Mouse (Mus musculus): ENCODE results near the gene Nckap5. TPM values are rescaled to one million over a fixed set of nuclear protein-coding genes. Genes with fewer than 3 reads are reported as not detected.

Gene Nckap5
- polyA plus RNA-seq, 1 experiment: 0.11 TPM

DNA sequence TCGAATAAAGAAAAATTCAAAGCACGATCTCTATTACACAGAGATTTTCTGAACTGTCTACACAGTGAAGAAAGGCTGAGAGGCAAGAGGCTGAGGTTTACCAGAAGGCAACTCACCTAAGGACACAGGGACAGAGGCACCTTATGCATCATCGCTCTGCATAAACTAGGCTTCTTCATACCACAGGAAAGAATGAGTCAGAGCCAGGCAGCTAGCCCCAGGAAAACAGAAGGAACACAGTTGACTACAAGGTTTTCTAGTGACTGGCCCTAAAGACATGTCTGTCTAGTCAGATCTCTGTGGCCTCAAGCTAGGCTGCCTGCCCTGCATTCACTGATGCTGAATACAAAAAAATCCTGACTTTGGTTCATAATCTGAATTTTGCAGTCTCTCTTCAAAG lies 160.1 kb downstream of the Nckap5 start:
- no peak overlapping the region for H3K4me3 ChIP-seq
- no peaks in the 10 kb centered on the region for H3K79me2 ChIP-seq (ENCODE audit: control insufficient read depth, insufficient read depth)
- no peak overlapping the region for H3K4me2 ChIP-seq (ENCODE audit: low read depth)
- TF ChIP-seq POLR2AphosphoS2 (IDR thresholded peaks at IDR 0.05; ENCODE audit: insufficient read length, low read depth) (no peak), REST (IDR thresholded peaks at IDR 0.05; ENCODE audit: insufficient read depth, insufficient read length) (no peak), MYOD1 (IDR thresholded peaks at IDR 0.05; ENCODE audit: control insufficient read depth in 1 of 3, insufficient read length in 2 of 3, low read depth in 2 of 3) (no peak), MYOG (IDR thresholded peaks at IDR 0.05; ENCODE audit: control insufficient read depth in 1 of 3, insufficient read depth in 1 of 3, insufficient read length in 2 of 3, low read depth in 2 of 3) (no peak), USF1 (IDR thresholded peaks at IDR 0.05; ENCODE audit: low read depth) (no peak), POLR2A (IDR thresholded peaks at IDR 0.05; ENCODE audit: insufficient read length, low read depth) (no peak), MAX (IDR thresholded peaks at IDR 0.05; ENCODE audit: low read depth) (no peak), CEBPB (IDR thresholded peaks at IDR 0.05; ENCODE audit: insufficient read depth, poor library complexity, severe bottlenecking) (no peak), TCF12 (IDR thresholded peaks at IDR 0.05; ENCODE audit: insufficient read depth, poor library complexity, severe bottlenecking) (no peak), TCF3 (IDR thresholded peaks at IDR 0.05; ENCODE audit: insufficient read length, low read depth) (no peak)
- H3K36me3 ChIP-seq (ENCODE audit: control insufficient read depth, insufficient read depth): no peaks in the 10 kb centered on the region
- H3ac ChIP-seq (ENCODE audit: control insufficient read depth, insufficient read length): no peak overlapping the region
- H3K27me3 ChIP-seq (ENCODE audit: control insufficient read depth, insufficient read depth, insufficient read length): no peaks in the 10 kb centered on the region

DNA sequence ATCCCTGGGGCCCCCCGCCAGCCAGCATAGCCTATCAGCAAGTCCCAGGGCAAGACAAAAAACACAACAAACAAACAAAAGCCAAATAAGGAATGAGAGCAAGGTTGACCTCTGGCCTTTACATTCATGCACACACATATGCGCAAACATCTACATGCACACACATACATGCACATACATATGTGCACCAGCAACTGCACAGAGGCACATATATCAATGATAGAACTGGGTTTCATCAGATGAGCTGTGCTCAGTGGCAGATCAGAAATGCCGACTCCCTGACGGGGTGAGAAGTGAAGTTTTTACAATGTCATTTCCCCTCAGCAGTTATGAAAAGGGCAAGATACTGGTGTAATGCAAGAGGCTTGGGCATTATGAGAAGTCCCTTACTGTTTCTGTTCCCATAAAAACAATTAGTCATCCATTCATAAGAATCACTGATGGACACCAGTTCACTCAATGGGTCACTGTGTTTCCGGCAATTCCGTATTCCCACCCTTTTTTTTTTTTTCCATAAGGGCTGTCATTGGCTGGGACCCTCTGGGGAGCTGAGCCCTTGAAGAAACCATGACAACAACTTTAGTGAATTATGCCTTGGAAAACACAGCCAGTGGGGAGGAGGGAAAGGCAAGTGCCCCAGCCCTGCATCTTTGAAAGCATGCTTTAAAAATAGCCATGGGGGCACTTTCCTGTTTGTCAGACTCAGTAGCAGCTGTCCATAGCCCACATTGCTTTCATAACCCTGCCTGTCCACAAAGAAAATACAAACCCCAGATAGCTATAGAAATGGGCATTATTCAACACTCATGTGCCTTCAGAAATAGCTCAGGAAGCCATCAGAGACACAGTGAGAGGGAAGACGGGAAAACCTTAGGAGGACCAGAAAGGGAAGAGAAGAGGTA lies 170.2 kb downstream of the Nckap5 start:
- no peaks in the 10 kb centered on the region for H3K79me2 ChIP-seq (ENCODE audit: control insufficient read depth, insufficient read depth)
- no peak overlapping the region for H3K4me3 ChIP-seq
- H3K4me2 ChIP-seq (ENCODE audit: low read depth): peak overlapping the region; percentile 51
- H3ac ChIP-seq (ENCODE audit: control insufficient read depth, insufficient read length): no peak overlapping the region
- TF ChIP-seq MYOD1 (IDR thresholded peaks at IDR 0.05; ENCODE audit: control insufficient read depth in 1 of 3, insufficient read length in 2 of 3, low read depth in 2 of 3): peak; percentile 60 to 75 (median 74)
- peak in 2 of 3 experiments; percentile 47 to 80 for TF ChIP-seq MYOG (IDR thresholded peaks at IDR 0.05; ENCODE audit: control insufficient read depth in 1 of 3, insufficient read depth in 1 of 3, insufficient read length in 2 of 3, low read depth in 2 of 3)
- no peak for TF ChIP-seq CEBPB (IDR thresholded peaks at IDR 0.05; ENCODE audit: insufficient read depth, poor library complexity, severe bottlenecking)
- H3K36me3 ChIP-seq (ENCODE audit: control insufficient read depth, insufficient read depth): no peaks in the 10 kb centered on the region
- H3K27me3 ChIP-seq (ENCODE audit: control insufficient read depth, insufficient read depth, insufficient read length): no peaks in the 10 kb centered on the region

DNA sequence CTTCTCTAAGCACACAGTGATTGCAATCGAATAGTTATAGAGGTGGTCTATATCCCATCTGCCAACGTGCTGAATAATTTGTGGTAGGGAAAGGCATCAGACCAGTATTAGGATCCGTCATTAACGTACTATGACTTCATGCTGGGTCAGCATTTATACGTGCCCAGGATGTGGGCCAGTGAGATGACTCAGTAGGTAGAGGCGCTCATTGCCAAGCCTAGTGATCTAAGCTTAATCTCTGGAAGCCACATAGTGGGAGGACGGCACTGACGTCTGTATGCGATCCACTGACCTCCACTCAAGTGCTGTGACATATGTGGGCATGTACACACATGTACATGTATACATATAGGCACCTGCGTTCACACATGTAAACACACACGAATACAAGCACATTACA lies 171.9 kb downstream of the Nckap5 start:
- no peaks in the 10 kb centered on the region for H3K79me2 ChIP-seq (ENCODE audit: control insufficient read depth, insufficient read depth)
- H3K27me3 ChIP-seq (ENCODE audit: control insufficient read depth, insufficient read depth, insufficient read length): no peaks in the 10 kb centered on the region
- no peak overlapping the region for H3K4me3 ChIP-seq
- TF ChIP-seq MYOG (IDR thresholded peaks at IDR 0.05; ENCODE audit: control insufficient read depth in 1 of 3, insufficient read depth in 1 of 3, insufficient read length in 2 of 3, low read depth in 2 of 3) (no peak), POLR2A (IDR thresholded peaks at IDR 0.05; ENCODE audit: insufficient read length, low read depth) (no peak), TCF3 (IDR thresholded peaks at IDR 0.05; ENCODE audit: insufficient read length, low read depth) (no peak), MYOD1 (IDR thresholded peaks at IDR 0.05; ENCODE audit: control insufficient read depth in 1 of 3, insufficient read length in 2 of 3, low read depth in 2 of 3) (no peak), E2F4 (IDR thresholded peaks at IDR 0.05; ENCODE audit: insufficient read depth) (no peak), REST (IDR thresholded peaks at IDR 0.05; ENCODE audit: insufficient read depth, insufficient read length) (no peak), CEBPB (IDR thresholded peaks at IDR 0.05; ENCODE audit: insufficient read depth, poor library complexity, severe bottlenecking) (no peak), USF1 (IDR thresholded peaks at IDR 0.05; ENCODE audit: low read depth) (no peak), POLR2AphosphoS2 (IDR thresholded peaks at IDR 0.05; ENCODE audit: insufficient read length, low read depth) (no peak), TCF12 (IDR thresholded peaks at IDR 0.05; ENCODE audit: insufficient read depth, poor library complexity, severe bottlenecking) (no peak), SRF (IDR thresholded peaks at IDR 0.05; ENCODE audit: control insufficient read depth, insufficient read length, low read depth) (no peak), MAX (IDR thresholded peaks at IDR 0.05; ENCODE audit: low read depth) (no peak)
- H3ac ChIP-seq (ENCODE audit: control insufficient read depth, insufficient read length): no peak overlapping the region
- no peak overlapping the region for H3K4me2 ChIP-seq (ENCODE audit: low read depth)
- H3K36me3 ChIP-seq (ENCODE audit: control insufficient read depth, insufficient read depth): no peaks in the 10 kb centered on the region

DNA sequence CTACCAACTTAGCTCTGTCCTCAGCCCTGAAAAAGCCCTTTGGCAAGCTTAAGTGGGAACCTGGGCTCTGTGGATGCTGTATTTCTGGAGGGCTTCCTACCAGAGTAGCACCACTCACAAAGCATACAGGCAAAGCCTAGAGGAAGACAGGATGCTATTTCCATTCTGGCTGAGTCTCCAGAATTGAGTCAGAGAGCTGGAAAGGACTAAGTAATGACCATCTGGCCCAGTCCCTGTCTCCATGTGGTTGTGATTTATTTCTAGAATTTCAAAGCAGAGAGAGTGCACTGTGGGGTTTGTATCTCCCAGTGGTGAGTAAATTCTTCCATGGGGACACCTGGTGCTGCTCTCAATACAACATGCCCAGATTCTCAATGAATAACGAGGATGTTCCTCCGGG lies 174.4 kb downstream of the Nckap5 start:
- Histone ChIP-seq H3K79me2 (ENCODE audit: control insufficient read depth, insufficient read depth) (no peaks in the 10 kb centered on the region), H3ac (ENCODE audit: control insufficient read depth, insufficient read length) (no peak overlapping the region), H3K27me3 (ENCODE audit: control insufficient read depth, insufficient read depth, insufficient read length) (no peaks in the 10 kb centered on the region), H3K4me3 (no peak overlapping the region), H3K36me3 (ENCODE audit: control insufficient read depth, insufficient read depth) (no peaks in the 10 kb centered on the region), H3K4me2 (ENCODE audit: low read depth) (no peak overlapping the region)
- TF ChIP-seq CEBPB (IDR thresholded peaks at IDR 0.05; ENCODE audit: insufficient read depth, poor library complexity, severe bottlenecking) (no peak), TCF12 (IDR thresholded peaks at IDR 0.05; ENCODE audit: insufficient read depth, poor library complexity, severe bottlenecking) (no peak), POLR2A (IDR thresholded peaks at IDR 0.05; ENCODE audit: insufficient read length, low read depth) (no peak), TCF3 (IDR thresholded peaks at IDR 0.05; ENCODE audit: insufficient read length, low read depth) (no peak), SRF (IDR thresholded peaks at IDR 0.05; ENCODE audit: control insufficient read depth, insufficient read length, low read depth) (no peak), MYOD1 (IDR thresholded peaks at IDR 0.05; ENCODE audit: control insufficient read depth in 1 of 3, insufficient read length in 2 of 3, low read depth in 2 of 3) (peak in 2 of 3 experiments; percentile 9 to 26), POLR2AphosphoS2 (IDR thresholded peaks at IDR 0.05; ENCODE audit: insufficient read length, low read depth) (no peak), REST (IDR thresholded peaks at IDR 0.05; ENCODE audit: insufficient read depth, insufficient read length) (no peak), USF1 (IDR thresholded peaks at IDR 0.05; ENCODE audit: low read depth) (no peak), MYOG (IDR thresholded peaks at IDR 0.05; ENCODE audit: control insufficient read depth in 1 of 3, insufficient read depth in 1 of 3, insufficient read length in 2 of 3, low read depth in 2 of 3) (peak in 1 of 3 experiments; percentile 14), MAX (IDR thresholded peaks at IDR 0.05; ENCODE audit: low read depth) (no peak), E2F4 (IDR thresholded peaks at IDR 0.05; ENCODE audit: insufficient read depth) (no peak)

Measured in myocyte (in vitro differentiated cells).